Mouse (Mus musculus) heart, embryonic 14.5 days (tissue): Measurements from ENCODE around the gene Cdh13. TPM values are rescaled to one million over a fixed set of nuclear protein-coding genes. Genes with fewer than 3 reads are reported as not detected.
A peak's percentile ranks its signal among the peaks of the same experiment; 100 is the strongest.

Experiments
- ATAC-seq: fragments of 200-750 bp; cut with Nextera tagmentation; 2 replicates; pipeline ENCODE4 v1.8.0; 2017; ENCODE audit warnings: low read depth, moderate TSS enrichment; ENCODE audit not compliant: insufficient number of reproducible peaks, insufficient read depth, low FRiP score
- H3K27ac ChIP-seq, 2 experiments: fragments of 200-500 bp in 1 of 2; fragments of 300-500 bp in 1 of 2; sonication (generic) in 1 of 2; replicated peaks in 1 of 2; 2 replicates each; pipeline ENCODE4 v1.5.1; 2012 to 2014; ENCODE audit warnings: low read depth in 2 of 2, low read length in 2 of 2, control low read depth in 1 of 2, mild to moderate bottlenecking in 1 of 2, mixed read lengths in 1 of 2; ENCODE audit not compliant: control insufficient read depth in 1 of 2, insufficient read depth in 1 of 2
- H3K27me3 ChIP-seq: fragments of 300-500 bp; sonication (generic); 2 replicates; pipeline ENCODE4 v1.6.1; 2014; ENCODE audit warnings: mild to moderate bottlenecking, low read length, control low read depth; ENCODE audit not compliant: control insufficient read depth, insufficient read depth
- H3K36me3 ChIP-seq: fragments of 300-500 bp; sonication (generic); 2 replicates; pipeline ENCODE4 v1.6.1; 2014; ENCODE audit warnings: mild to moderate bottlenecking, control low read depth, low read length, mixed read lengths; ENCODE audit not compliant: control insufficient read depth, insufficient read depth
- H3K4me1 ChIP-seq, 2 experiments: fragments of 200-500 bp in 1 of 2; fragments of 300-500 bp in 1 of 2; sonication (generic) in 1 of 2; 2 replicates each; pipeline ENCODE4 v1.6.1; 2012 to 2014; ENCODE audit warnings: low read length in 2 of 2, control low read depth in 1 of 2, mixed read lengths in 1 of 2; ENCODE audit not compliant: control insufficient read depth in 2 of 2, insufficient read depth in 2 of 2
- H3K4me2 ChIP-seq: fragments of 300-500 bp; sonication (generic); 2 replicates; pipeline ENCODE4 v1.6.1; 2014; ENCODE audit warnings: mild to moderate bottlenecking, low read length
- H3K4me3 ChIP-seq, 2 experiments: fragments of 200-500 bp in 1 of 2; fragments of 300-500 bp in 1 of 2; sonication (generic) in 1 of 2; 2 replicates each; pipeline ENCODE4 v1.5.1; 2012 to 2014; ENCODE audit warnings: low read length in 2 of 2, mild to moderate bottlenecking in 2 of 2, control low read depth in 1 of 2, low read depth in 1 of 2, moderate library complexity in 1 of 2; ENCODE audit not compliant: control insufficient read depth in 1 of 2, insufficient read depth in 1 of 2
- H3K9ac ChIP-seq: fragments of 300-500 bp; sonication (generic); 2 replicates; pipeline ENCODE4 v1.6.1; 2014; ENCODE audit warnings: mild to moderate bottlenecking, low read length
- H3K9me3 ChIP-seq: fragments of 300-500 bp; sonication (generic); 2 replicates; pipeline ENCODE4 v1.6.1; 2016; ENCODE audit warnings: low read length, control low read depth; ENCODE audit not compliant: control insufficient read depth
- WGBS: fragments of 180-500 bp; shearing (Covaris S2); extraction: QIAGEN DNeasy Blood & Tissue Kit; methylation state at CpG from one replicate; pipeline ENCODE4 v1.1.7; 2014; 5-methylcytosine and 5-hydroxymethylcytosine counted together
- polyA plus RNA-seq: library from polyadenylated mRNA; unstranded; fragments of >200 nt; fragmentation: Nextera tagmentation; extraction: Ambion mirVana; gene quantifications from 2 replicates; pipeline ENCODE4 v1.2.1, GENCODE M21; 2014

Cdh13 gene
- polyA plus RNA-seq, 1 experiment from 2014 or later: 94.9 TPM

- Histone ChIP-seq H3K9ac (no peak overlapping the region), H3K4me1 (peaks cover 0 to 3% of the 10 kb centered on the region in 2 experiments; a peak in 1 of 4 replicates), H3K4me3 (no peak overlapping the region), H3K27ac (no peak overlapping the region), H3K4me2 (no peak overlapping the region), H3K36me3 (no peaks in the 10 kb centered on the region), H3K27me3 (no peaks in the 10 kb centered on the region), H3K9me3 (no peaks in the 10 kb centered on the region)
- ATAC-seq: no peak
- WGBS: 70% methylated on average over 7 of the region's 7 CpGs
These were observed 145.4 kb downstream of the Cdh13 start for GRCm38 (mm10) chr8:118428941-118429340.

GRCm38 (mm10) chr8:118431731-118432440 is 148.4 kb downstream of the Cdh13 start:
- 77% methylated on average over 11 of the region's 11 CpGs for WGBS
- no peak overlapping the region for H3K9ac ChIP-seq
- no peak overlapping the region for H3K27ac ChIP-seq
- no peaks in the 10 kb centered on the region for H3K36me3 ChIP-seq
- no peaks in the 10 kb centered on the region for H3K9me3 ChIP-seq
- no peaks in the 10 kb centered on the region for H3K27me3 ChIP-seq
- H3K4me2 ChIP-seq: no peak overlapping the region
- no peak overlapping the region for H3K4me3 ChIP-seq
- no peak for ATAC-seq
- H3K4me1 ChIP-seq: peaks cover 0 to 5% of the 10 kb centered on the region in 2 experiments; a peak in 1 of 4 replicates

GRCm38 (mm10) chr8:118433553-118434180 is 150.1 kb downstream of the Cdh13 start:
- whole genome bisulfite sequencing: 75% methylated on average over 3 of the region's 3 CpGs
- no peak overlapping the region for H3K4me2 ChIP-seq
- H3K9ac ChIP-seq: no peak overlapping the region
- H3K4me1 ChIP-seq: peaks cover 9 to 12% of the 10 kb centered on the region in 2 experiments; a peak in 3 of 4 replicates
- no peaks in the 10 kb centered on the region for H3K27me3 ChIP-seq
- no peaks in the 10 kb centered on the region for H3K36me3 ChIP-seq
- H3K9me3 ChIP-seq: no peaks in the 10 kb centered on the region
- no peak overlapping the region for H3K4me3 ChIP-seq
- no peak for ATAC-seq
- H3K27ac ChIP-seq: 0 out of 4 replicates have a peak overlapping the region, but pooled peaks of 1 of the 2 experiments have one; percentile 19

- Histone ChIP-seq H3K4me2 (no peak overlapping the region), H3K4me1 (peaks cover 11 to 16% of the 10 kb centered on the region in 2 experiments), H3K27ac (no peak overlapping the region; a peak in 1 of 4 replicates), H3K9me3 (no peaks in the 10 kb centered on the region), H3K9ac (no peak overlapping the region), H3K27me3 (no peaks in the 10 kb centered on the region), H3K4me3 (no peak overlapping the region), H3K36me3 (no peaks in the 10 kb centered on the region)
- 78% methylated on average over 5 of the region's 5 CpGs for WGBS
- ATAC-seq: no peak
These were observed 153.2 kb downstream of the Cdh13 start for GRCm38 (mm10) chr8:118436751-118437150.

- Histone ChIP-seq H3K36me3 (no peaks in the 10 kb centered on the region), H3K4me3 (no peak overlapping the region), H3K9ac (no peak overlapping the region), H3K9me3 (no peaks in the 10 kb centered on the region), H3K4me2 (no peak overlapping the region), H3K4me1 (peaks cover 14 to 17% of the 10 kb centered on the region in 2 experiments), H3K27me3 (no peaks in the 10 kb centered on the region), H3K27ac (no peak overlapping the region; a peak in 1 of 4 replicates)
- ATAC-seq: no peak
- 74% methylated on average over 10 of the region's 10 CpGs for WGBS
These were observed 153.6 kb downstream of the Cdh13 start for GRCm38 (mm10) chr8:118437152-118437551.

- Histone ChIP-seq H3K27me3 (no peaks in the 10 kb centered on the region), H3K4me1 (peaks cover 14 to 17% of the 10 kb centered on the region in 2 experiments), H3K36me3 (no peaks in the 10 kb centered on the region), H3K27ac (0 out of 4 replicates have a peak overlapping the region, but pooled peaks of 1 of the 2 experiments have one; percentile 20), H3K4me3 (no peak overlapping the region), H3K4me2 (no peak overlapping the region), H3K9me3 (no peaks in the 10 kb centered on the region), H3K9ac (no peak overlapping the region)
- ATAC-seq: no peak
- WGBS: 25% methylated on average over 3 of the region's 3 CpGs
These were observed 154.3 kb downstream of the Cdh13 start for GRCm38 (mm10) chr8:118437874-118438273.

- no peak for ATAC-seq
These were observed 156.3 kb downstream of the Cdh13 start for GRCm38 (mm10) chr8:118439857-118440256.

More at GRCm38 (mm10) chr8:118439857-118440256, 156.3 kb downstream of the Cdh13 start:
- Histone ChIP-seq H3K4me3 (no peak overlapping the region), H3K36me3 (no peaks in the 10 kb centered on the region), H3K9ac (no peak overlapping the region), H3K4me1 (peaks cover 14 to 15% of the 10 kb centered on the region in 2 experiments), H3K27me3 (no peaks in the 10 kb centered on the region), H3K9me3 (no peaks in the 10 kb centered on the region), H3K27ac (no peak overlapping the region), H3K4me2 (no peak overlapping the region)
- 45% methylated on average over 5 of the region's 5 CpGs for WGBS
